Mouse (Mus musculus): ENCODE results near the gene Igf2bp2. TPM values are rescaled to one million over a fixed set of nuclear protein-coding genes. Genes with fewer than 3 reads are reported as not detected.

Gene Igf2bp2
- total RNA-seq (2021): under 1 TPM; 0.68 to 1.00 TPM
- long read RNA-seq, experiment 1, partial matches to known transcripts: 0 of 1 reads
- long read RNA-seq, experiment 1, other reads (novel, unspliced or antisense): 1 of 1 reads
- long read RNA-seq, experiment 2: 0 reads

GRCm38 (mm10) chr16:22162512-22163455, at the start of gene Igf2bp2:
Gene Igf2bp2 (minus strand): TSS chr16:22163299.
- DNase-seq (ENCODE audit: low spot score in 2 of 2): no peak

GRCm38 (mm10) chr16:22203501-22203900, 40.4 kb upstream of the Igf2bp2 start:
- DNase-seq (ENCODE audit: low spot score in 2 of 2): no peak

GRCm38 (mm10) chr16:22201858-22202257, 38.8 kb upstream of the Igf2bp2 start:
- DNase-seq (ENCODE audit: low spot score in 2 of 2): no peak

GRCm38 (mm10) chr16:22200476-22200875, 37.4 kb upstream of the Igf2bp2 start:
- no peak for DNase-seq (ENCODE audit: low spot score in 2 of 2)

GRCm38 (mm10) chr16:22187366-22187765, 24.3 kb upstream of the Igf2bp2 start:
- DNase-seq (ENCODE audit: low spot score in 2 of 2): no peak

GRCm38 (mm10) chr16:22185411-22185810, 22.3 kb upstream of the Igf2bp2 start:
- no peak for DNase-seq (ENCODE audit: low spot score in 2 of 2)

- DNase-seq (ENCODE audit: low spot score in 2 of 2): no peak
Measured at GRCm38 (mm10) chr16:22184113-22184512, 21.0 kb upstream of the Igf2bp2 start.

GRCm38 (mm10) chr16:22182286-22182685, 19.2 kb upstream of the Igf2bp2 start:
- no peak for DNase-seq (ENCODE audit: low spot score in 2 of 2)

- no peak for DNase-seq (ENCODE audit: low spot score in 2 of 2)
Measured at GRCm38 (mm10) chr16:22178793-22179192, 15.7 kb upstream of the Igf2bp2 start.

GRCm38 (mm10) chr16:22177999-22178398, 14.9 kb upstream of the Igf2bp2 start:
- DNase-seq (ENCODE audit: low spot score in 2 of 2): no peak

- DNase-seq (ENCODE audit: low spot score in 2 of 2): no peak
Measured at GRCm38 (mm10) chr16:22168731-22169130, 5.6 kb upstream of the Igf2bp2 start.

GRCm38 (mm10) chr16:22165556-22165955, 2.5 kb upstream of the Igf2bp2 start:
- no peak for DNase-seq (ENCODE audit: low spot score in 2 of 2)

- no peak for DNase-seq (ENCODE audit: low spot score in 2 of 2)
Measured at GRCm38 (mm10) chr16:22164446-22164845, 1.3 kb upstream of the Igf2bp2 start.

- no peak for DNase-seq (ENCODE audit: low spot score in 2 of 2)
Measured at GRCm38 (mm10) chr16:22163456-22163851, 355 bp upstream of the Igf2bp2 start.

GRCm38 (mm10) chr16:22162066-22162511, 1.0 kb downstream of the Igf2bp2 start:
- DNase-seq (ENCODE audit: low spot score in 2 of 2): peak in 1 of 2 experiments; percentile 2

- DNase-seq (ENCODE audit: low spot score in 2 of 2): no peak
Measured at GRCm38 (mm10) chr16:22161351-22162065, 1.6 kb downstream of the Igf2bp2 start.

- DNase-seq (ENCODE audit: low spot score in 2 of 2): no peak
Measured at GRCm38 (mm10) chr16:22160386-22161145, 2.5 kb downstream of the Igf2bp2 start.

GRCm38 (mm10) chr16:22152941-22153444, 10.1 kb downstream of the Igf2bp2 start:
- DNase-seq (ENCODE audit: low spot score in 2 of 2): no peak

- DNase-seq (ENCODE audit: low spot score in 2 of 2): no peak
Measured at GRCm38 (mm10) chr16:22151706-22152315, 11.3 kb downstream of the Igf2bp2 start.

GRCm38 (mm10) chr16:22150421-22150820, 12.7 kb downstream of the Igf2bp2 start:
- no peak for DNase-seq (ENCODE audit: low spot score in 2 of 2)
